Mouse (Mus musculus) liver, embryonic 13.5 days (tissue): Measurements from ENCODE around the gene Dnm1. TPM values are rescaled to one million over a fixed set of nuclear protein-coding genes. Genes with fewer than 3 reads are reported as not detected.
A peak's percentile ranks its signal among the peaks of the same experiment; 100 is the strongest.

ENCODE experiments used
- ATAC-seq: fragments of 200-750 bp; cut with Nextera tagmentation; 2 replicates; pipeline ENCODE4 v1.8.0; 2017; ENCODE audit warnings: low read depth, mild to moderate bottlenecking, moderate number of reproducible peaks, moderate library complexity
- DNase-seq: peaks from one replicate; pipeline ENCODE4 v3.0.0; 2022
- H3K27ac ChIP-seq: fragments of 300-500 bp; sonication (generic); 2 replicates; pipeline ENCODE4 v1.5.1; 2015; ENCODE audit warnings: moderate library complexity, mild to moderate bottlenecking, inconsistent platforms
- H3K27me3 ChIP-seq: fragments of 300-500 bp; sonication (generic); 2 replicates; pipeline ENCODE4 v1.6.1; 2015; ENCODE audit warnings: mild to moderate bottlenecking, inconsistent platforms
- H3K36me3 ChIP-seq: fragments of 300-500 bp; sonication (generic); 2 replicates; pipeline ENCODE4 v1.6.1; 2015; ENCODE audit warnings: mild to moderate bottlenecking, inconsistent platforms
- H3K4me1 ChIP-seq: fragments of 300-500 bp; sonication (generic); replicated peaks from 2 replicates; pipeline ENCODE4 v1.6.1; 2015; ENCODE audit warnings: inconsistent platforms
- H3K4me2 ChIP-seq: fragments of 300-500 bp; sonication (generic); 2 replicates; pipeline ENCODE4 v1.6.1; 2015; ENCODE audit warnings: inconsistent platforms, mild to moderate bottlenecking, moderate library complexity
- H3K4me3 ChIP-seq: fragments of 300-500 bp; sonication (generic); replicated peaks from 2 replicates; pipeline ENCODE4 v1.5.1; 2015; ENCODE audit warnings: mild to moderate bottlenecking, inconsistent platforms
- H3K9ac ChIP-seq: fragments of 300-500 bp; sonication (generic); 2 replicates; pipeline ENCODE4 v1.6.1; 2015; ENCODE audit warnings: mild to moderate bottlenecking, inconsistent platforms
- H3K9me3 ChIP-seq: fragments of 300-500 bp; sonication (generic); replicated peaks from 2 replicates; pipeline ENCODE4 v1.6.1; 2016; ENCODE audit warnings: inconsistent platforms
- WGBS: fragments of 180-500 bp; shearing (Covaris S2); methylation state at CpG from one replicate; pipeline ENCODE4 v1.1.7; 2015; ENCODE audit not compliant: insufficient replicate concordance; 5-methylcytosine and 5-hydroxymethylcytosine counted together
- polyA plus RNA-seq: library from polyadenylated mRNA; unstranded; fragments of >200 nt; fragmentation: Nextera tagmentation; extraction: Ambion mirVana; gene quantifications from 2 replicates; pipeline ENCODE4 v1.2.1, GENCODE M21; 2015

The Dnm1 gene
- polyA plus RNA-seq, result 0.65 and 0.81 TPM in 2 replicates

DNA sequence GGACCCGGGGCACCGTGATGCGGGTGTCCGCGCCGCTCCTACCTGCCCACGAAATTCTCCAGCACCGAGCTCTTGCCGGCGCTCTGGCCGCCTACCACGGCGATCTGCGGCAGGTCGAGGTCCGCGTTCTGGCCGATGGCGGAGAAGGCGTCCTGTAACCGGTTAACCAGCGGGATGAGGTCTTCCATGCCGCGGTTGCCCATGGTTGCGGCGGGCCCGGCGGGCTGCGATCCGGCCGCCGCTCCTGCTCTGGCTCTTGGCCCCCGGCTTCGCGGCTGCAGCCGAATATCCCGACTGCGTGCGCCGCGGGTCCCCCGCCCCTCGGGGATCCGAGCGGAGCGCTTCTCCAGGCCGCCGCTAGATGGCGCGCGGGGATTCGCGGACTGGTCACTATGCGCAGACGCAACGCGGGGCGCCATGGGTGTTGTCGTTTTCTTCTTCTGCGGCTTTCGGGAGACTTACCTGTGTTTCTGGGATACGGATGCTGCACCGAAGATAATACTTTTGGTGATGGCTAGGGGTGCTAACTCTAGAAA is at the start of gene Dnm1:
Gene Dnm1, minus strand, starts transcription at position 332 of the 536 bp plus-strand sequence.
- ATAC-seq, result peak; percentile 65

DNA sequence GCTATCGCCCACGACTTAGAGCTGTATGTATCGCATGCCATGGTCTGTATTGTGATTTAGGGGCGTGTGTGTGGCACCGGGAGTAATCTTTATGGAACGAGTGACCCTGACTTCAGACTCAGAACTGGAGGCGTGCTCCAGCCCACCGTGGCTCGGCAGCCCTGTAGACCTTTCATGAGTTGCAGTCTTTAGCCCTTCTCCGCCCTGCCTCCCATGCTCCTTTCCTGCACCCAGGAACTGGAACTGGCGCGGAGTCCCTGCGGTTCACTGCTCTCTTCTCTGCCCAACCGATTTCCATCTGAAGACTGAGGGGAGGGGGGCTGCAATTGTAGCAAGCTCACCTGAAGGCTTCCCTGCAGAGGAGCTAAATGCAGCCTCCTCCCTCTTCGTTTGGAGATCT is 43.6 kb upstream of the Dnm1 start:
- no peak for DNase-seq
- WGBS, result 1% methylated on average over 15 of the region's 15 CpGs
- no peak; the same call in 1 of the 2 replicates for ATAC-seq
- Histone ChIP-seq H3K9ac (peak overlapping the region; percentile 87), H3K4me1 (peaks cover 46% of the 10 kb centered on the region), H3K9me3 (no peaks in the 10 kb centered on the region), H3K4me2 (peak overlapping the region; percentile 95), H3K36me3 (peaks cover 25% of the 10 kb centered on the region), H3K27me3 (no peaks in the 10 kb centered on the region), H3K4me3 (peak overlapping the region; percentile 88), H3K27ac (peak overlapping the region; percentile 79; the same call in 1 of the 2 replicates)

More for the DNA sequence above, at the start of gene Dnm1:
- H3K9ac ChIP-seq, result peak within 1 kb of the TSS; percentile 62
- H3K9me3 ChIP-seq, result no peaks in the 10 kb centered on the region
- peak; percentile 78 for DNase-seq
- WGBS, result under 1% methylated on average over 63 of the region's 63 CpGs
- peaks cover 26% of the 10 kb centered on the region for H3K4me1 ChIP-seq
- H3K27ac ChIP-seq, result peak within 1 kb of the TSS; percentile 19
- H3K36me3 ChIP-seq, result no peaks in the 10 kb centered on the region
- H3K4me3 ChIP-seq, result peak within 1 kb of the TSS; percentile 61
- peaks cover 54% of the 10 kb centered on the region for H3K27me3 ChIP-seq
- peak within 1 kb of the TSS; percentile 82 for H3K4me2 ChIP-seq

DNA sequence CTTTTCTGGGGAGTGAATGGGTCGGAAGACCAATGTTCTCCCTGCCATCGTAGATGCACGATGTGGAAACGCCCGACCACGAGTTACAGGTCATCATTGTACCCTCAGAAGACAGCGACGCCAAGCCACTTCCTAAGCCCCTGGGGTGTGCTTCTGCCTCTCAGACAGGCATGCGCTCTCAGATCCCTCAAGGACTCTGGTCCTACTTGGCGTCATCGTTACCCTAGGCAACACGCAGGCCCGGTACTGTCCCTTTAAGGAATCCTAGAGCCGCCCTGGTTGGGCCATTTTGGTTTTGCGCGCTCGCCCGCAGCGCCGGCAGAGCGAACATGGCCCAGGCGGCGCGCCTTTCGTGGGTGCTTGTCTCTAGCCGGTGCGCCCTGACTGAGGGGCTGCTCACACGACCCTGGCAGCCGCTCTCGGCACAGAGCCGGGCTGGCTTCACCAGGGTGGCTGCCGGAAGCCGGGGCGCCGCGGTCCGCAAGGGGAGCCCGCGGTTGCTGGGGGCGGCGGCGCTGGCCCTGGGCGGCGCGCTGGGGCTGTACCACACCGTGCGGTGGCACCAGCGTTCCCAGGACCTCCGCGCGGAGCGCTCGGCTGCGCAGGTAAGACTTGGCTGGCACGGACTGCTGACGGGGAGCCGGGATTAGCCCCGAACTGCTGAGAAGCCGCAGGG is 42.9 kb upstream of the Dnm1 start:
- 0% methylated on average over 59 of the region's 59 CpGs for WGBS

DNA sequence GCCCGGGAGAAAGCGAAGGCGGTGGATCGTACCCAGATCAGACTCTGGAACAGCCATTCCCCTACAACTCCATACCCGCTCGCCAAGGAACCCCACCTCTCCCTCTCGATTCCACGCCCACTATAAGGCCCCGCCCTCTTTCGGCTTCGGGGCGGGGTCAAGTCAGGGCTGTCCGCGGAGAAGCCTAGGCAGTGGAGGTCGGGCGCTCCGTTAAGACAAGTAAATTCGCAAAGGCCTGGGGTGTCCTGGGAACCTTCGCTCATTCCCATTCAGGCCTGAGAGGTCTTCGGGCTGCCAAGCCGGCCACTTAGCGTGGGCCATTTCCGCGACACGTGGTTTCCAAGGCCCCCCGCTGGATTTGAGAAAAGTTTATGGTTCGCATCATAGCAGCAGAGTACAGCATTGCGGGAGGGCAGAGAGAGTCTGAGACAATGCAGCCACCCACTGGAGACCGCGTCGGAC is 42.4 kb upstream of the Dnm1 start, which contains the start of gene Ptges2:
Gene Ptges2, plus strand, starts transcription at position 413 of the 462 bp plus-strand sequence.
- ATAC-seq (peak; percentile 85), DNase-seq (peak; percentile 92)
- peak within 1 kb of the TSS; percentile 79 for H3K27ac ChIP-seq
- H3K27me3 ChIP-seq, result no peaks in the 10 kb centered on the region
- H3K4me1 ChIP-seq, result peaks cover 45% of the 10 kb centered on the region
- WGBS, result under 1% methylated on average over 31 of the region's 31 CpGs
- peaks cover 15% of the 10 kb centered on the region; the same call in 1 of the 2 replicates for H3K36me3 ChIP-seq
- peak within 1 kb of the TSS; percentile 87 for H3K9ac ChIP-seq
- peak within 1 kb of the TSS; percentile 88 for H3K4me3 ChIP-seq
- H3K4me2 ChIP-seq, result peak within 1 kb of the TSS; percentile 95
- no peaks in the 10 kb centered on the region for H3K9me3 ChIP-seq

More for the DNA sequence above, 42.9 kb upstream of the Dnm1 start:
- peak overlapping the region; percentile 95 for H3K4me2 ChIP-seq
- peaks cover 20% of the 10 kb centered on the region for H3K36me3 ChIP-seq
- peak overlapping the region; percentile 88 for H3K4me3 ChIP-seq
- ATAC-seq (peak; percentile 85), DNase-seq (peak; percentile 77)
- H3K9ac ChIP-seq, result peak overlapping the region; percentile 87
- no peaks in the 10 kb centered on the region for H3K9me3 ChIP-seq
- H3K27me3 ChIP-seq, result no peaks in the 10 kb centered on the region
- H3K27ac ChIP-seq, result peak overlapping the region; percentile 79
- H3K4me1 ChIP-seq, result peaks cover 46% of the 10 kb centered on the region

DNA sequence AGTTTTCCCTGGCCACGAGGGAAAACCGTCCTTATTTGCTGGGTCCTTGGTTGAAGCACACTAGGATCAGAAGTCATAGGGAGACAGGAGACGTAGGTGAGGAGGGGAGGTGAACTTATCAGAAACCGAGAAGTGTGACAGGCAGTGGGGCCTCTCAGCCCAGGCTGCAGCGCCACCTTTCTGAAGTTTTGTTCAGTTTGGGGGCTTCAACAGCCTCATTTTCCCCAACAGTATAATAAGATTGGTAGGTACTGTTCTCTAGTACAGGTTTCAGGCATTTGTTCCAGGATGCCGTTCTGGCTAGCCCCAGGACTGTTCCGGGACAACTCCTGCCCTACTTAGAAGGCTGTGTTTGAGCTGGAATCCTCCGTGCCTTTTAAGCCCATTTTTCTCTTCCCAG is 41.8 kb upstream of the Dnm1 start:
- DNase-seq, result peak; percentile 51
- Histone ChIP-seq H3K9me3 (no peaks in the 10 kb centered on the region), H3K4me1 (peaks cover 40% of the 10 kb centered on the region), H3K27ac (peak overlapping the region; percentile 79), H3K4me3 (peak overlapping the region; percentile 88), H3K36me3 (peaks cover 11% of the 10 kb centered on the region; the same call in 1 of the 2 replicates), H3K27me3 (no peaks in the 10 kb centered on the region), H3K4me2 (peak overlapping the region; percentile 95), H3K9ac (peak overlapping the region; percentile 87)
- ATAC-seq, result peak; percentile 25
- WGBS, result 2% methylated on average over 8 of the region's 8 CpGs

DNA sequence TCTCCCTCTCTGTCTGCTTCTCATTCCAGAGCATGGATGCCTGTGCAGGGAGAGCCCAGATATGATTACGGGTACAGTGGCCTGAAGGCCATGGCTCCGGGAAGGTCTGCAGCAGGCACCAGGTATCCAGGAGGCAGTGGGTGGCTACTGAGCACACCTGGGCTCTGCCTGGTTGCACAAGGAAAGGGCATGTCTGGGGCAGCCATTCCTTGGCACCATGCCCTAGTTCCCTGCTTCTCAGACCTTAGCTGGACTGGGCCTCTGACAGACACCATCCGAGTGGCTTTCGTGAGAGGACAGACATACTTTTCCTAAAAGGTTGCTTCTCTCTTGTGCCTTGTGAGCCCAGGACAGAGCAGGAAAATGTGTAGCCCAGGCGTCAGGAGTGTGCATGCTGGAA is 38.9 kb upstream of the Dnm1 start:
- Histone ChIP-seq H3K9ac (no peak overlapping the region), H3K27ac (no peak overlapping the region), H3K4me1 (peaks cover 30% of the 10 kb centered on the region), H3K36me3 (no peaks in the 10 kb centered on the region), H3K9me3 (no peaks in the 10 kb centered on the region), H3K4me2 (no peak overlapping the region), H3K4me3 (no peak overlapping the region), H3K27me3 (0 out of 2 replicates have a peak, but pooled peaks cover 4% of the 10 kb centered on the region)
- DNase-seq, result no peak
- WGBS, result 79% methylated on average over 5 of the region's 5 CpGs
- no peak for ATAC-seq

DNA sequence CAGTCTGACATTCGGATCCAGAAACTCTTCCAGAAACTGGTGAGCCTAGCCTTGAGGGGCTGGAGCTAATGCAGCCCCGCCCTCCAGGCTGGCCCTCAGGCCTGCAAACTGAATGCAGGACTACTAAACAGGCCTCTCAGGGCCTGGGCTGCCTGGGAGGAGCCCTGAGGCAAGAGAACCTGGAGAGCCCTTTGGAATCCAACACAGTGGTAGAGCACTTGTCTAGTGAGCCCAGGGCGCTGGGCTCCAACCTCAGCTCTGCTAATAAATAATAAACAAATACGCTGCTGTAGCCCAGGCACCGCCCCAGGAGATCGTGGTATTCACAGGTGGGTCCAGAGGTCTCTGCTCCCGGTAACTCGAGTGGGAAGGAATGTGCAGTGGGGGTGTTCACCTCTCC is 37.7 kb upstream of the Dnm1 start:
- H3K36me3 ChIP-seq, result no peaks in the 10 kb centered on the region
- no peak for DNase-seq
- no peak for ATAC-seq
- no peak overlapping the region for H3K9ac ChIP-seq
- H3K4me2 ChIP-seq, result no peak overlapping the region
- H3K4me1 ChIP-seq, result peaks cover 19% of the 10 kb centered on the region
- 0 out of 2 replicates have a peak, but pooled peaks cover 4% of the 10 kb centered on the region for H3K27me3 ChIP-seq
- H3K4me3 ChIP-seq, result no peak overlapping the region
- no peaks in the 10 kb centered on the region for H3K9me3 ChIP-seq
- 68% methylated on average over 8 of the region's 8 CpGs for WGBS
- no peak overlapping the region for H3K27ac ChIP-seq

DNA sequence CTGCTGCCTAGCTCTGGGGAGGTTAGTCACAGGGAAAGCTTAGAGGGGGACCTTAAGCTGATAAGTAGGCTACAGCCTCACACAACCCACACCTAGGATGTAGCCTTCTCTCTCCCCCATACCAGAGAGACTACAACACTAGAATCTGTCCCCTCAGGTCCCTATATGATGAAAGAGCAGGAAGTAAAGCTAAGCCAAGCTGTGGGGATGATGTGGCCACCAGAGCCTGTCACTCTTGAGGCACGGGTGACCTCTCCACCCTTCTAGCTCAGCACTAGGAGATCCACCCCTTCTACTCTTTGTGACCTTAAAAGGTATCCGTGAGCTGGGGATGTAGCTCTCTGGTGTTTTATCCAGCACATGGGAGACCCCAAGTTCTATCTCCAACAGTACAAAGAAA is 36.0 kb upstream of the Dnm1 start:
- Histone ChIP-seq H3K9me3 (no peaks in the 10 kb centered on the region), H3K4me1 (peaks cover 6% of the 10 kb centered on the region; the same call in 1 of the 2 replicates), H3K27ac (no peak overlapping the region), H3K36me3 (no peaks in the 10 kb centered on the region), H3K27me3 (0 out of 2 replicates have a peak, but pooled peaks cover 12% of the 10 kb centered on the region), H3K4me3 (no peak overlapping the region), H3K9ac (no peak overlapping the region), H3K4me2 (no peak overlapping the region)
- DNase-seq (no peak), ATAC-seq (no peak)
- WGBS, result 51% methylated on average over 2 of the region's 2 CpGs

DNA sequence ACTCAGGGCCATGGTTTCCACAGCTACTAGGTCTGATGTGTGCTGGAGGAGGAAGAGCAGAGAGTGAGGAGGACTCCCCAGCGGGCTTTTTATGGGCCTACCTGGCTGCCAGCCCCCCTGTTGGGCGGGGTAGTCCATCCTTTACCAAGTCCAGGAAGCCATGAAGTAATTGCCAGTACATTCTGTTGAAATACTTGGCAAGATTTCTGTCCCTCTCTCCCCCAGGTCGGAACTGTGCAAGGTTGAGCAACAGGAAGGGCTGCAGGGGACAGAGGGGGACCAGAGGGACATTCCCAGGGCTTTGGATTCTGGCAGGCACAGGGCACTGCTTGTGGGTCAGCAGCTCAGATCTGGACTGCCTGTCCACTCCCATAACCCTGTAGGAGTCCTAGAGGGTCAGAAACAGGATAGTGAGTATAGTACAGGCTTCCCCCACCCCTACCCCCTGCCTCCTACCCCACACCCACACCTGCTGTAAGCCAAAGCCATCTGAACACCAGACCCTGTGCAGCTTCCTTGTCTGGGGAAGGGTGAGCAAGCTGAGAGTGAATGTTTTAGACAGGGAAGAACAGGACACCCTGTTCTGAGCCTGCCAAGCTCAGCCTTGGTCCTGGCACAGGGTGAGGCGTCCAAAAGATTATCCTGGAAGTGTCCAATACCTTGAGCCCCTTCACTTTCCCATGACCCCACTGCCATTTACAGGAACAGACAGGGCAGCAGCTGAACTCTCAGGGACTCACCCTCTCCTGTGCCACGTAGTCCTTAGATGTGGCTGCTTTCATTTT is 34.8 kb upstream of the Dnm1 start, which contains the start of gene Lcn2:
Gene Lcn2, minus strand, starts transcription at position 547 of the 785 bp plus-strand sequence.
- DNase-seq, result no peak
- peak; percentile 27; the same call in 1 of the 2 replicates for ATAC-seq

DNA sequence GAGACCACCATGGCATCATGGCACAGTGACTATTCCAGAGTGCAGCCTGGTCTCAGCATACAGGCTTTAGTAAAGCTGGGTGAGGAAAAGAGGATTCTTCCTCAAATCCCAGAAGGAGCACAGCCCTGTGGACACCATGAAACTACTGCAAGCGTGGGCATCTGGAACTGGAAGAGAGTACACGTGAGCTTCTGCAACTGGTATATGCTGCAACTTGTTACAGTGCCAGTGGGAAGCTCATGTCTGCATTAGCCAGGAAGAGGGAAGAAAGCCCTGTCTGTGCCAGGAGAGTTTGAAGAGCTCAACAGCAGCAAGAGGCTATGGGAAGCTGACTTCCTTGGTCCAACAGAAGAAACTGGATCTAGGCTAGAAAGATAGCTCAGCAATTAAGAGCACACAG is 29.6 kb upstream of the Dnm1 start:
- no peak overlapping the region for H3K9ac ChIP-seq
- H3K27ac ChIP-seq, result no peak overlapping the region
- H3K27me3 ChIP-seq, result peaks cover 20% of the 10 kb centered on the region
- H3K9me3 ChIP-seq, result no peaks in the 10 kb centered on the region
- ATAC-seq (no peak), DNase-seq (no peak)
- H3K4me3 ChIP-seq, result peak overlapping the region; percentile 76; the same call in 1 of the 2 replicates
- peaks cover 30% of the 10 kb centered on the region for H3K4me1 ChIP-seq
- H3K4me2 ChIP-seq, result peak overlapping the region; percentile 99; the same call in 1 of the 2 replicates
- H3K36me3 ChIP-seq, result peaks cover 23% of the 10 kb centered on the region
- WGBS, result 71% methylated on average over 2 of the region's 2 CpGs

More for the DNA sequence above, 34.8 kb upstream of the Dnm1 start, which contains the start of gene Lcn2:
- peaks cover 20% of the 10 kb centered on the region for H3K27me3 ChIP-seq
- peaks cover 11% of the 10 kb centered on the region; the same call in 1 of the 2 replicates for H3K4me1 ChIP-seq
- WGBS, result 33% methylated on average over 5 of the region's 5 CpGs
- no peak within 1 kb of the TSS for H3K4me3 ChIP-seq
- no peaks in the 10 kb centered on the region for H3K9me3 ChIP-seq
- H3K36me3 ChIP-seq, result no peaks in the 10 kb centered on the region
- H3K27ac ChIP-seq, result no peak within 1 kb of the TSS
- 0 out of 2 replicates have a peak within 1 kb of the TSS, but pooled peaks have one; percentile 7 for H3K9ac ChIP-seq
- H3K4me2 ChIP-seq, result no peak within 1 kb of the TSS
